Mouse (Mus musculus): ENCODE data around the gene Polr2e. TPM values are rescaled to one million over a fixed set of nuclear protein-coding genes. Genes with fewer than 3 reads are reported as not detected.
A peak's percentile ranks its signal among the peaks of the same experiment; 100 is the strongest.
"Not testable (repeated sequence)": the region's sequence is repeated elsewhere in the genome, so short reads cannot be mapped to it uniquely, and the experiment has no call there.

Polr2e gene
- polyA plus RNA-seq, 2 experiments, result 247 to 350 TPM

DNA sequence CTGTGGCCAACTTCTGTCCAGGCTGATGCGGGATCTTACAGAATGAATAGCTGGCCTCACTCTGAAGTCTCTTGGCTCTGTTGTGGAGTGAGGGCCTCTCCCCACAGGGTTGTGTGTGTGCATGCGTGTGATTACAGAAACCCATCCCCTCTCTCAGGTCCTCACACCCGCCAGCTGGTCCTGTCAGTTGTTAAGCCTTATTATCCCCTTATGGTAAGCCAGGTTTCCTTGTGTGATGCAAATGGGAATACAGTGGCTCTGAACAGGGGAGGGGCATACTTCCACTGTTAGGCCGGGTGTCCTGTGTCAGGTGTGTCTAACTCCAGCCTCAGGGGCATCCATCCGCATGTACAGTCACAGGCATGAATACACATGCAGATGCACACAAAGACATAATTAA, 6.2 kb upstream of the Polr2e start:
- Histone ChIP-seq H3K4me3 (replicated peaks; ENCODE audit: low read length) (no peak overlapping the region), H3K9me3 (ENCODE audit: control insufficient read depth, low read length) (no peaks in the 10 kb centered on the region), H3K27ac (replicated peaks; ENCODE audit: low read depth, low read length) (no peak overlapping the region), H3K4me1 (ENCODE audit: control insufficient read depth, insufficient read depth, low read length) (0 out of 2 replicates have a peak, but pooled peaks cover 3% of the 10 kb centered on the region), H3K9ac (ENCODE audit: low read depth, low read length, severe bottlenecking) (no peak overlapping the region), H3K27me3 (ENCODE audit: control insufficient read depth, insufficient read depth, low read length) (no peaks in the 10 kb centered on the region), H3K4me2 (replicated peaks; ENCODE audit: low read depth, low read length, severe bottlenecking) (no peak overlapping the region), H3K36me3 (ENCODE audit: control insufficient read depth, insufficient read depth, low read length) (no peaks in the 10 kb centered on the region)
- DNase-seq (ENCODE audit: low spot score) (no peak), ATAC-seq (ENCODE audit: low FRiP score, low read depth) (no peak)
- 73% methylated on average over 5 of the region's 5 CpGs for WGBS
- no peak for TF ChIP-seq POLR2A (IDR thresholded peaks at IDR 0.05; ENCODE audit: borderline replicate concordance, extremely low read depth, insufficient read depth, insufficient read length)

DNA sequence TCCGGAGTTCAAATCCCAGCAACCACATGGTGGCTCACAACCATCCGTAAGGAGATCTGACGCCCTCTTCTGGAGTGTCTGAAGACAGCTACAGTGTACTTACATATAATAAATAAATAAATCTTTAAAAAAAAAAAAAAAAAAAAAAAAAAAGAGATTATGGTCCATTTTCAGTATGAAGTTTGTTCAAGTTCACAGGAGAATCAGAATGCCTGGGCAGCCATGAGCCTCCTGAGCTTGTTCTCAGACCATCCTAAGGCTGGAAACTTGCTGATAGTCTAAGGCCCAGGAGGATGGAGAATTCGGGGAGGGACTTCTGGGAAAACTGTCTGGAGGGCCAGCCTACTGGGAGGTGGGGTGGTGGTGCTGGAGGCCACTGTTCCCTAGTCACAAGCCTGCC, 5.8 kb upstream of the Polr2e start:
- H3K4me2 ChIP-seq (replicated peaks; ENCODE audit: low read depth, low read length, severe bottlenecking); DNase-seq (ENCODE audit: low spot score); H3K27me3 ChIP-seq (ENCODE audit: control insufficient read depth, insufficient read depth, low read length); H3K36me3 ChIP-seq (ENCODE audit: control insufficient read depth, insufficient read depth, low read length); H3K4me3 ChIP-seq (replicated peaks; ENCODE audit: low read length); H3K27ac ChIP-seq (replicated peaks; ENCODE audit: low read depth, low read length); H3K4me1 ChIP-seq (ENCODE audit: control insufficient read depth, insufficient read depth, low read length); H3K9me3 ChIP-seq (ENCODE audit: control insufficient read depth, low read length); ATAC-seq (ENCODE audit: low FRiP score, low read depth); H3K9ac ChIP-seq (ENCODE audit: low read depth, low read length, severe bottlenecking): not testable (repeated sequence)
- WGBS, result 82% methylated on average over 2 of the region's 4 CpGs

DNA sequence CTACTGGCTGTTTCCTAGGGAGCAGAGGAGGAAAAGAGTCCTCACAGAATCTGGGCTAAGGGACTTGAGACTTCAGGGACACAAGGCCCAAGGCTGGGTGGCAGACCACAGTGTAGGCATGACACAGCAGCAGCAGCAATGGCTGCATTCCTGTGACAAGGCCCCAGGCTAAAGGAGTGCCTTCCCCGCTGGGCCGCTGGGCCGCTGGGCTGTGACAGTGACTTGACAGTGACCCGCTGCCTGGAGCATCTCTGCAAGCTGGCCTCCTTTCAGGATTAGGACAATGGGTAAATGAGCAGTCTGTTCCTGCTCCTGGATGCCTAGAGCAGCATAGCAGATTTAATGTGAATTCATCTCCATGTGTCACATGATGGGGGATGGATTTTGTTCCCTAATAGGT, 4.5 kb upstream of the Polr2e start:
- no peak overlapping the region for H3K4me2 ChIP-seq (replicated peaks; ENCODE audit: low read depth, low read length, severe bottlenecking)
- ATAC-seq (ENCODE audit: low FRiP score, low read depth) (no peak), DNase-seq (ENCODE audit: low spot score) (no peak)
- H3K9ac ChIP-seq (ENCODE audit: low read depth, low read length, severe bottlenecking), result no peak overlapping the region
- no peak for TF ChIP-seq POLR2A (IDR thresholded peaks at IDR 0.05; ENCODE audit: borderline replicate concordance, extremely low read depth, insufficient read depth, insufficient read length)
- no peaks in the 10 kb centered on the region for H3K27me3 ChIP-seq (ENCODE audit: control insufficient read depth, insufficient read depth, low read length)
- no peak overlapping the region for H3K4me3 ChIP-seq (replicated peaks; ENCODE audit: low read length)
- H3K9me3 ChIP-seq (ENCODE audit: control insufficient read depth, low read length), result no peaks in the 10 kb centered on the region
- 49% methylated on average over 4 of the region's 4 CpGs for WGBS
- no peaks in the 10 kb centered on the region for H3K36me3 ChIP-seq (ENCODE audit: control insufficient read depth, insufficient read depth, low read length)
- H3K27ac ChIP-seq (replicated peaks; ENCODE audit: low read depth, low read length), result no peak overlapping the region
- 0 out of 2 replicates have a peak, but pooled peaks cover 3% of the 10 kb centered on the region for H3K4me1 ChIP-seq (ENCODE audit: control insufficient read depth, insufficient read depth, low read length)

DNA sequence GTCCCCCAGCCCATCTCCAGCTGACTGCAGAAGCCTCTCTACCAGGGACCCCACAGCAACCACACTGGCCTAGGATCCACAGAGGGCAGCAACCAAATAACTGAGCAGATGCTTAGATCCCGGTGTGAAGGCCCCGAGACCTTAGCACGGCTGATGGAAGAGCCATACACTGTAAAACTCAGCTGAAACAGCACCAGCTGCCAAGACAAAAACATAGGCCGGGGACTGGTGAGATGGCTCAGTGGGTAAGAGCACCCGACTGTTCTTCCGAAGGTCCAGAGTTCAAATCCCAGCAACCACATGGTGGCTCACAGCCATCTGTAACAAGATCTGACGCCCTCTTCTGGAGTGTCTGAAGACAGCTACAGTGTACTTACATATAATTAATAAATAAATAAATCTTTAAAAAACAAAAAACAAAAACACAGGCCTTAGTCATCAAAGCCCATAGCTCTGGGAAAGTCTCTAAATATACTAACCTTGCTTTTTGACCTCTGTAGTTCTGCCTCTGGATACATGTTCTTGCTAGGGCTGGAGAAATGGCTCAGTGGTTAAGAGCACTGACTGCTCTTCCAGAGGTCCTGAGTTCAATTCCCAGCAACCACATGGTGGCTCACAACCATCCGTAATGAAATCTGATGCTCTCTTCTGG, 1.9 kb upstream of the Polr2e start:
- H3K4me3 ChIP-seq (replicated peaks; ENCODE audit: low read length); DNase-seq (ENCODE audit: low spot score); H3K9me3 ChIP-seq (ENCODE audit: control insufficient read depth, low read length); ATAC-seq (ENCODE audit: low FRiP score, low read depth); H3K4me2 ChIP-seq (replicated peaks; ENCODE audit: low read depth, low read length, severe bottlenecking); H3K27me3 ChIP-seq (ENCODE audit: control insufficient read depth, insufficient read depth, low read length); H3K27ac ChIP-seq (replicated peaks; ENCODE audit: low read depth, low read length); H3K4me1 ChIP-seq (ENCODE audit: control insufficient read depth, insufficient read depth, low read length); H3K9ac ChIP-seq (ENCODE audit: low read depth, low read length, severe bottlenecking): not testable (repeated sequence)
- 91% methylated on average over 8 of the region's 8 CpGs for WGBS
- peaks cover 19% of the 10 kb centered on the region for H3K36me3 ChIP-seq (ENCODE audit: control insufficient read depth, insufficient read depth, low read length)

DNA sequence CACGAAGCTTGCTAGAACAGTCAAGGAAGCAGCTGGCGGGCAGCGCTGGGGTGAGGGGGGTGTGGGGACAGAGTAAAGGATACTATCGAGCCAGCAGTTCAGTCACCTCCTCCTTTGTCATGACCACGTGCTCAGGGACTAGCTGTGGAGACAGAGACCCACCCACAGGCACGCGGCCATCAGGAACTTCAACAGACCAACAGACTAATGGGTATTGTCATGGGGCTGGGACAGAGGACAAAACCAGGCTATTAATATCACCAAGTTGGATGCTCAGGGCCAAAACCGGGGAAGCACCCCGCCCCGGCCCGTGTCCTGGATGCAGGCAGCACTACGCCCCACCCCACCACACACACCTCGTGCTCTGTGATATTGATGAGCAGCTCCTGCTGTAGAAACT, 2.8 kb downstream of the Polr2e start:
- Histone ChIP-seq H3K27ac (replicated peaks; ENCODE audit: low read depth, low read length) (no peak overlapping the region), H3K27me3 (ENCODE audit: control insufficient read depth, insufficient read depth, low read length) (no peaks in the 10 kb centered on the region), H3K36me3 (ENCODE audit: control insufficient read depth, insufficient read depth, low read length) (peaks cover 41% of the 10 kb centered on the region), H3K4me2 (replicated peaks; ENCODE audit: low read depth, low read length, severe bottlenecking) (no peak overlapping the region), H3K9ac (ENCODE audit: low read depth, low read length, severe bottlenecking) (no peak overlapping the region), H3K4me1 (ENCODE audit: control insufficient read depth, insufficient read depth, low read length) (peaks cover 10% of the 10 kb centered on the region), H3K4me3 (replicated peaks; ENCODE audit: low read length) (no peak overlapping the region), H3K9me3 (ENCODE audit: control insufficient read depth, low read length) (no peaks in the 10 kb centered on the region)
- DNase-seq (ENCODE audit: low spot score), result no peak
- TF ChIP-seq POLR2A (IDR thresholded peaks at IDR 0.05; ENCODE audit: borderline replicate concordance, extremely low read depth, insufficient read depth, insufficient read length), result no peak
- no peak for ATAC-seq (ENCODE audit: low FRiP score, low read depth)
- WGBS, result 98% methylated on average over 13 of the region's 13 CpGs

DNA sequence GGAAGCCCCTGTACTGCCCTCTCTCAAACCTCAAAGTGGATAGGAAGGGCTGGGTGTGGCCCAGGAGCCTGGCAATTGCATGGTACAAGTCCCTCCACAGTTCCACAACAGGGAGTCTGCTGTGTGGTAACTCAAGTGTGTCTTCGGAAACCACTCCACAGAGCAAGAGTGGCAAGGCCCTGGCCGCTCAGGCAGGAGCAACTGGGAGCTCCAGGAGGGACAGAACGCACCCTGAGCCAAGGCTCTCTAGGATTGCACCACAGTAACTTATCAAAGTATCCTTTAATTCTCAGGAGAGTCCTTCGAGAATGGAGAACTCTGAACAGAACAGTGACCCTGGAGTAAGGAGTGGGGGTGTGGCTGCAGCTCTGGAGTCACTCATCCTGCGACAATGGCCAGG, 3.9 kb downstream of the Polr2e start:
- Histone ChIP-seq H3K27me3 (ENCODE audit: control insufficient read depth, insufficient read depth, low read length) (no peaks in the 10 kb centered on the region), H3K9me3 (ENCODE audit: control insufficient read depth, low read length) (no peaks in the 10 kb centered on the region), H3K4me3 (replicated peaks; ENCODE audit: low read length) (no peak overlapping the region), H3K4me1 (ENCODE audit: control insufficient read depth, insufficient read depth, low read length) (peaks cover 10% of the 10 kb centered on the region), H3K9ac (ENCODE audit: low read depth, low read length, severe bottlenecking) (0 out of 2 replicates have a peak overlapping the region, but pooled peaks have one; percentile 28), H3K4me2 (replicated peaks; ENCODE audit: low read depth, low read length, severe bottlenecking) (no peak overlapping the region), H3K27ac (replicated peaks; ENCODE audit: low read depth, low read length) (no peak overlapping the region), H3K36me3 (ENCODE audit: control insufficient read depth, insufficient read depth, low read length) (peaks cover 41% of the 10 kb centered on the region)
- TF ChIP-seq POLR2A (IDR thresholded peaks at IDR 0.05; ENCODE audit: borderline replicate concordance, extremely low read depth, insufficient read depth, insufficient read length), result no peak
- ATAC-seq (ENCODE audit: low FRiP score, low read depth), result no peak
- 93% methylated on average over 5 of the region's 5 CpGs for WGBS
- DNase-seq (ENCODE audit: low spot score), result no peak
